Mouse (Mus musculus) liver, embryonic 14.5 days (tissue): Measurements from ENCODE around the gene Optn.

Source experiments
- CTCF ChIP-seq: IDR thresholded peaks from 2 replicates; pipeline ENCODE4 v1.5.1; 2016; ENCODE audit warnings: antibody characterized with exemption, low read depth, control low read depth
- EP300 ChIP-seq: IDR thresholded peaks from 2 replicates; pipeline ENCODE4 v1.6.1; 2016; ENCODE audit warnings: antibody characterized with exemption, low read depth

GRCm38 (mm10) chr2:5062496-5063298 is 1.2 kb downstream of the Optn start:
- TF ChIP-seq CTCF (no peak), EP300 (no peak)
